Mouse (Mus musculus) gastrocnemius, adult 8-10 months (tissue): Measurements from ENCODE around the gene Cdip1. TPM values are rescaled to one million over a fixed set of nuclear protein-coding genes. Genes with fewer than 3 reads are reported as not detected.
A peak's percentile ranks its signal among the peaks of the same experiment; 100 is the strongest.
"Not testable (repeated sequence)": the region's sequence is repeated elsewhere in the genome, so short reads cannot be mapped to it uniquely, and the experiment has no call there.

Experiments
- DNase-seq, 2 experiments: peaks; one replicate each; pipeline ENCODE4 v3.0.0; 2022; ENCODE audit warnings: low spot score in 2 of 2
- total RNA-seq, 4 experiments: library from RNA; stranded (reverse); gene quantifications; 2 replicates each; pipeline ENCODE4 v1.2.4; 2022

The Cdip1 gene
- 10 to 100 TPM; 68.2 to 77.8 (median 71.6) TPM for total RNA-seq

GRCm38 (mm10) chr16:4789810-4790559 is at the start of gene Cdip1:
Gene Cdip1, minus strand, starts transcription at chr16:4790292.
- peak; percentile 90 to 91 for DNase-seq

GRCm38 (mm10) chr16:4839552-4839951 is 49.5 kb upstream of the Cdip1 start:
- no peak for DNase-seq

- no peak for DNase-seq
These were observed 47.5 kb upstream of the Cdip1 start for GRCm38 (mm10) chr16:4837631-4838030.

- DNase-seq: no peak
These were observed 45.1 kb upstream of the Cdip1 start, which contains the start of gene 4930562C15Rik for GRCm38 (mm10) chr16:4835191-4835590. Gene 4930562C15Rik, plus strand, starts transcription at chr16:4835416.

- no peak for DNase-seq
These were observed 43.8 kb upstream of the Cdip1 start for GRCm38 (mm10) chr16:4833858-4834257.

- DNase-seq: no peak
These were observed 41.7 kb upstream of the Cdip1 start for GRCm38 (mm10) chr16:4831650-4832419.

GRCm38 (mm10) chr16:4829271-4829900 is 39.3 kb upstream of the Cdip1 start:
- no peak for DNase-seq

- no peak for DNase-seq
These were observed 37.5 kb upstream of the Cdip1 start for GRCm38 (mm10) chr16:4827639-4828038.

GRCm38 (mm10) chr16:4824466-4824865 is 34.4 kb upstream of the Cdip1 start:
- not testable (repeated sequence) for DNase-seq

GRCm38 (mm10) chr16:4818349-4818748 is 28.3 kb upstream of the Cdip1 start:
- DNase-seq: no peak

- DNase-seq: no peak
These were observed 6.5 kb upstream of the Cdip1 start for GRCm38 (mm10) chr16:4796631-4797030.

- DNase-seq: no peak
These were observed 1.2 kb upstream of the Cdip1 start for GRCm38 (mm10) chr16:4791332-4791731.

- peak in 1 of 2 experiments; percentile 24 for DNase-seq
These were observed 752 bp downstream of the Cdip1 start for GRCm38 (mm10) chr16:4789311-4789768.

- DNase-seq: no peak
These were observed 1.9 kb downstream of the Cdip1 start for GRCm38 (mm10) chr16:4788176-4788575.

- DNase-seq: no peak
These were observed 4.4 kb downstream of the Cdip1 start for GRCm38 (mm10) chr16:4785706-4786105.

GRCm38 (mm10) chr16:4782515-4782914 is 7.6 kb downstream of the Cdip1 start:
- DNase-seq: no peak

GRCm38 (mm10) chr16:4781524-4782196 is 8.4 kb downstream of the Cdip1 start:
- DNase-seq: peak; percentile 76 to 83

GRCm38 (mm10) chr16:4778940-4779339 is 11.2 kb downstream of the Cdip1 start:
- no peak for DNase-seq

GRCm38 (mm10) chr16:4777905-4778609 is 12.0 kb downstream of the Cdip1 start:
- DNase-seq: no peak

- no peak for DNase-seq
These were observed 12.8 kb downstream of the Cdip1 start for GRCm38 (mm10) chr16:4777171-4777904.
